Mouse (Mus musculus) neural tube, embryonic 14.5 days (tissue): Measurements from ENCODE around the gene Pcsk6. TPM values are rescaled to one million over a fixed set of nuclear protein-coding genes. Genes with fewer than 3 reads are reported as not detected.

Experiments
- ATAC-seq: fragments of 200-750 bp; cut with Nextera tagmentation; 2 replicates; pipeline ENCODE4 v1.8.0; 2017; ENCODE audit warnings: low read depth, mild to moderate bottlenecking, moderate TSS enrichment, moderate library complexity
- H3K27ac ChIP-seq: fragments of 300-500 bp; sonication (generic); 2 replicates; pipeline ENCODE4 v1.5.1; 2014; ENCODE audit warnings: low read depth, mild to moderate bottlenecking, control low read depth, low read length, moderate library complexity, mixed read lengths
- H3K27me3 ChIP-seq: fragments of 300-500 bp; sonication (generic); 2 replicates; pipeline ENCODE4 v1.6.1; 2014; ENCODE audit warnings: low read length; ENCODE audit not compliant: control insufficient read depth, insufficient read depth
- H3K36me3 ChIP-seq: fragments of 300-500 bp; sonication (generic); 2 replicates; pipeline ENCODE4 v1.6.1; 2014; ENCODE audit warnings: low read length, mixed read lengths; ENCODE audit not compliant: control insufficient read depth, insufficient read depth
- H3K4me1 ChIP-seq: fragments of 300-500 bp; sonication (generic); 2 replicates; pipeline ENCODE4 v1.6.1; 2014; ENCODE audit warnings: low read length; ENCODE audit not compliant: control insufficient read depth, insufficient read depth
- H3K4me2 ChIP-seq: fragments of 300-500 bp; sonication (generic); 2 replicates; pipeline ENCODE4 v1.6.1; 2014; ENCODE audit warnings: mild to moderate bottlenecking, low read depth, low read length, control low read depth
- H3K4me3 ChIP-seq: fragments of 300-500 bp; sonication (generic); 2 replicates; pipeline ENCODE4 v1.5.1; 2014; ENCODE audit warnings: low read depth, low read length, control low read depth, mixed read lengths
- H3K9ac ChIP-seq: fragments of 300-500 bp; sonication (generic); replicated peaks from 2 replicates; pipeline ENCODE4 v1.6.1; 2014; ENCODE audit warnings: low read depth, mild to moderate bottlenecking, control low read depth, low read length, mixed read lengths
- H3K9me3 ChIP-seq: fragments of 300-500 bp; sonication (generic); 2 replicates; pipeline ENCODE4 v1.6.1; 2016; ENCODE audit warnings: low read length; ENCODE audit not compliant: control insufficient read depth
- WGBS: fragments of 180-500 bp; shearing (Covaris S2); extraction: QIAGEN DNeasy Blood & Tissue Kit; methylation state at CpG from one replicate; pipeline ENCODE4 v1.1.7; 2014; 5-methylcytosine and 5-hydroxymethylcytosine counted together
- polyA plus RNA-seq: library from polyadenylated mRNA; unstranded; fragments of >200 nt; fragmentation: Nextera tagmentation; extraction: Ambion mirVana; gene quantifications from 2 replicates; pipeline ENCODE4 v1.2.1, GENCODE M21; 2014

Pcsk6 gene
- polyA plus RNA-seq, 1 experiment from 2014 or later: 2.6 TPM

DNA sequence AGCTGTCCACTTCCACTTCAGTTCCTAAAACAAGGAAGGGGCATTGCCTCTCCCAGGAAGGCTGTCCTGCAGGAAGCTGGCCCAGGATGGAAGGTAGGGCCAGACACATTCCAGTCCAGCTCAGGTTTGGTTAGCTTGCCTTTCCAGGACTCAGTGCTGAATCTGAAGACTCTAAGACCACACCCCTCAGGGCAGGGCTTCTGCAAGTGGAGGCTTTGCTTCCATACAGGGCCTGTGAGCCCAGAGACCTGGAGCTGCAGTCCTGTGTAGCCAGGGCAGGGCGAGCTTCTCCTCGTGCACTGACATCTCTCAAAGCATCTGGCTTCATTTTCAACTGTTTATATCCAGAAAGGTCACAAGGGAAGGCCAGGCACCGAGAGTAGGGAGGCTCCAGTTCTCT, 131.9 kb downstream of the Pcsk6 start:
- Histone ChIP-seq H3K4me2 (no peak overlapping the region), H3K27me3 (no peaks in the 10 kb centered on the region), H3K36me3 (no peaks in the 10 kb centered on the region), H3K4me3 (no peak overlapping the region), H3K9ac (no peak overlapping the region), H3K9me3 (no peaks in the 10 kb centered on the region), H3K4me1 (no peaks in the 10 kb centered on the region), H3K27ac (no peak overlapping the region)
- ATAC-seq: no peak
- 71% methylated on average over 3 of the region's 3 CpGs for WGBS

DNA sequence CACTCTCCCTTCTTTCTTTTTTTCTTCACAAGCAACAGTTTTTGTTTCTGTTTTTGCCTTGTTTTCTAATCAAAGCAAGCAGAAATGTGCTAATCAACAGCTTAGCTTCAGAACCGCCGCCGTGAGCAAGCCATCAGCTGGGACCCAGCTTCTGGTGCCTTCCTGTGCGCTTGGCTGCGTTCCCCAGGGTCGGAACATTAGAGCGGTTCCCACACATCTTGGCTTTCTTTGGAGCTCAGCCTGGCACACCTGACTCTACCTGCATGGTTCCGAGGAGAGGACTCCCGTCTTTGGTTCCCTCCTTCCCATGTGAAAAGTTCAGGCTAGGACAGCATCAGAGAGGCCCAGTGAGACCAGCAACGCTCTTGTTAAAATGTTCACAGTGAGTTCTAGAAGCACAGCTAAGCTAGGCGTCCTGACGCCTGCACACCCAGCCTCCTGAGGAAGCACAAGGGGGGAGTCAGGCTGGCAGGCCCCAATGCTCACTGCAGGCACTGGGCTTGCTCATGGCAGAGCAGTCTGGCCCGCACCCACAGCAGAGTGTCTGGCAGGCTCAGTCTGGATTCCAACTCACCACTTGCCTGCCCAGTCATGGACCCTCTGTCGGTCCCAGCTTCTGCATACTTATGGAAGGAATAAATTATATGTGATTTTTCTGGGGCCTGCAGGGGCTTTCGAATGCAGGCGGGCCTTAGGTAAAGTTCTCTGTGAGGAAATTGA, 139.7 kb downstream of the Pcsk6 start:
- no peak overlapping the region for H3K4me3 ChIP-seq
- H3K36me3 ChIP-seq: no peaks in the 10 kb centered on the region
- WGBS: 94% methylated on average over 16 of the region's 16 CpGs
- no peaks in the 10 kb centered on the region for H3K9me3 ChIP-seq
- no peaks in the 10 kb centered on the region for H3K4me1 ChIP-seq
- no peaks in the 10 kb centered on the region for H3K27me3 ChIP-seq
- H3K4me2 ChIP-seq: no peak overlapping the region
- H3K9ac ChIP-seq: no peak overlapping the region
- no peak overlapping the region for H3K27ac ChIP-seq
- ATAC-seq: no peak

DNA sequence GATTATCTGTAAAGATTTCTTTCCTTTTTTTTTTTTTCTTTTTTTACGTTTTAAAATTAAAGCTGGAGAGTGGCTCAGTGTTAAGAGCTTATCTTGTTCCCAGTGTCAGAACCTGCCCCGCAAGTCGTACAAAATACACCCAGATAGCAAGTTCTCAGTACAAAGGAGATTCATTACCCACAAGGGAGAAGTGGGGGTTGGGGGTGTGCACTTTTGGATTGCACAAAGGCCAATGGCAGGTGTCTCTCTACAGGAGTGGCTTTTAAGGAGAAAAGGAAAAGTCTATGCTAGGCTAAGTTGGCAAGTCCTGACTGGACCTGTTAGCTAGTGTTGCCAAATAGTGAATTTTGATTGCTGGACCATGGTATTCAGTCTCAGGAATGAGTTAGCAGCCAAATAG, 140.3 kb downstream of the Pcsk6 start:
- ATAC-seq: no peak
- 75% methylated on average over 3 of the region's 3 CpGs for WGBS
- Histone ChIP-seq H3K4me1 (no peaks in the 10 kb centered on the region), H3K27ac (no peak overlapping the region), H3K4me2 (no peak overlapping the region), H3K36me3 (no peaks in the 10 kb centered on the region), H3K9me3 (no peaks in the 10 kb centered on the region), H3K27me3 (no peaks in the 10 kb centered on the region), H3K4me3 (no peak overlapping the region), H3K9ac (no peak overlapping the region)

DNA sequence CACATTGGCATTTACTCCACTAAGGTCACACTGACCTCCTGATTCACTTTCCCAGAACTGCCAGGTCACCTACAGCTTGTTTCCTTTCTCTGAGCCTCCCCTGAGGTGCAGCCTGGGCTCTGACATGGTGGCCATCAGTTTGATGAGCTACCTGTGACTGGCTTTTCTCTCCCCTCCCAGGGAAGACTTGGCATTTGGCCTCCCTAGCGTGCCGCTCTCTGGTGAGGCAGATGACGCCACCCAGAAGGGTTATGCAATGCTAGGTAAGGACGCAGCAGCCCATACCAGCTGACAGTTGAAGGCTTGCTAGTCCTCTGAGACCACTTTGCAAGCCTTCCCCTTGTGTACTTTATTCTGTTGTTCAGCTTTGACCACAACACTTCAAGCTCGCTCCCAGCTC, 141.9 kb downstream of the Pcsk6 start:
- Histone ChIP-seq H3K27ac (no peak overlapping the region), H3K9me3 (no peaks in the 10 kb centered on the region), H3K4me3 (no peak overlapping the region), H3K4me2 (no peak overlapping the region), H3K27me3 (no peaks in the 10 kb centered on the region), H3K4me1 (no peaks in the 10 kb centered on the region), H3K9ac (no peak overlapping the region), H3K36me3 (no peaks in the 10 kb centered on the region)
- no peak for ATAC-seq
- whole genome bisulfite sequencing: 87% methylated on average over 5 of the region's 5 CpGs

DNA sequence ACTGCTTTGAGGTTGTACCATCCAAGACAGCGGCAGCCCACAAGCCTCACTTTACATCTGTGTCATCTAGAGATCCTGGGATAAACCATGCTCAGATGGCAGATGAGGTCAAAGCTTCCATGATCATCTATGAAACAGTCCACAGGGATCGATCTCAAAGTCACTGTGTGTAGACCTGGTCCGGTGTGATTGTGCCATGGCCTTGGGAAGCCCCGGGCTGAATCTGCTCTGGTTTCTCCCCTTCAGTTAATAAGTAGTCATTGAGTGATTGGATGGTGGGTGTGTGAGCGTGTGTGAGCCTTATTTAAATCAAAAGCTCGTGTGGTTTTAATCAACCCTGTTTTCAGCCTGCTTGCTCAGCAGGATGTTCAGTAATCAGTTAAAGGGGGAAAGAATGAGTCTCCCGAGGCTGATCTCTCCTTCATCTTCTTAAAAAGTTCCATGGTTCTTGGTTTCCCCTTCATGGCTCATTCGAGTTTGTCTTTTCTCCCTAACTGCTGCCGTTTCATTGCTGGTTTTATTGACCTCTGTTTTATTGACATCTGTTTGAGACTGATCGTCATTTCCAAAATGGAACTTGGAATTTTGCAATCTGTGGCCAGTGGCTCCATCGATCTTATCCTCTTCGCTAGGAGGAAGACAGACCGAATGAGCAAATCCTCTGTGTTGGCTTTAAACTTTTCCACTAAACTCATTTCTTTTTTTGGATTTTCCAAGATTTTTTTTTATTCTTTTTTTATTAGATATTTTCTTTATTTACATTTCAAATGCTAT, 142.5 kb downstream of the Pcsk6 start:
- no peaks in the 10 kb centered on the region for H3K36me3 ChIP-seq
- no peaks in the 10 kb centered on the region for H3K9me3 ChIP-seq
- H3K4me1 ChIP-seq: no peaks in the 10 kb centered on the region
- H3K27me3 ChIP-seq: no peaks in the 10 kb centered on the region
- no peak overlapping the region for H3K4me2 ChIP-seq
- ATAC-seq: no peak
- no peak overlapping the region for H3K4me3 ChIP-seq
- no peak overlapping the region for H3K9ac ChIP-seq
- no peak overlapping the region for H3K27ac ChIP-seq
- WGBS: 63% methylated on average over 13 of the region's 13 CpGs

GRCm38 (mm10) chr7:66005066-66005465, 143.5 kb downstream of the Pcsk6 start:
- ATAC-seq: no peak
- no peak overlapping the region for H3K4me2 ChIP-seq

GRCm38 (mm10) chr7:66008161-66008891, 146.8 kb downstream of the Pcsk6 start:
- Histone ChIP-seq H3K4me2 (no peak overlapping the region), H3K27me3 (no peaks in the 10 kb centered on the region), H3K27ac (no peak overlapping the region), H3K36me3 (no peaks in the 10 kb centered on the region), H3K9me3 (no peaks in the 10 kb centered on the region), H3K9ac (no peak overlapping the region), H3K4me3 (no peak overlapping the region), H3K4me1 (no peaks in the 10 kb centered on the region)
- WGBS: 88% methylated on average over 11 of the region's 11 CpGs
- ATAC-seq: no peak

More at GRCm38 (mm10) chr7:66005066-66005465, 143.5 kb downstream of the Pcsk6 start:
- Histone ChIP-seq H3K4me3 (no peak overlapping the region), H3K4me1 (no peaks in the 10 kb centered on the region), H3K36me3 (no peaks in the 10 kb centered on the region), H3K9ac (no peak overlapping the region), H3K9me3 (no peaks in the 10 kb centered on the region), H3K27me3 (no peaks in the 10 kb centered on the region), H3K27ac (no peak overlapping the region)
- 87% methylated on average over 10 of the region's 10 CpGs for WGBS

DNA sequence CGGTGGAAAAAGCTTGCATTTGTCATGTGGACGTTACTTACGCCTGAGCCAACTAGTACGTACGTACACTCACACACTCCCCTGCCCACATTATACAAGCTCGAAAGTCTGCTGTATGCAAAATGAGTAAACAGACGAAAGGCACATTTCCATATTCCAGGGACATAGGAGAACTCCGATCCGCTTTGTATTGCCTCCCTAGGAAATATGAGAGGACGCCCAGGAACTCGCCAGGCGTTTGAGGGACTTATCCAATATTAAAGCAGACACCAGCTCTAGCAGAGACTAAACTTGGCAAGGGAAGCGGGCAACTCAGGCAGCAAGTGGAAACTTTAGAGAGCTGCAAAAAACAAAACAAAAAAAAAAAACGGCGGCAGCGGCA, 147.3 kb downstream of the Pcsk6 start:
- Histone ChIP-seq H3K9ac (no peak overlapping the region), H3K4me1 (no peaks in the 10 kb centered on the region), H3K27me3 (no peaks in the 10 kb centered on the region), H3K27ac (no peak overlapping the region), H3K4me2 (no peak overlapping the region), H3K4me3 (no peak overlapping the region), H3K9me3 (no peaks in the 10 kb centered on the region), H3K36me3 (no peaks in the 10 kb centered on the region)
- ATAC-seq: no peak
- WGBS: 91% methylated on average over 16 of the region's 16 CpGs

GRCm38 (mm10) chr7:66010518-66010917, 149.0 kb downstream of the Pcsk6 start:
- no peak overlapping the region for H3K4me3 ChIP-seq
- H3K27ac ChIP-seq: no peak overlapping the region

More at GRCm38 (mm10) chr7:66010518-66010917, 149.0 kb downstream of the Pcsk6 start:
- no peak overlapping the region for H3K4me2 ChIP-seq
- WGBS: 82% methylated on average over 6 of the region's 6 CpGs
- no peaks in the 10 kb centered on the region for H3K9me3 ChIP-seq
- no peaks in the 10 kb centered on the region for H3K36me3 ChIP-seq
- no peaks in the 10 kb centered on the region for H3K4me1 ChIP-seq
- ATAC-seq: no peak
- no peaks in the 10 kb centered on the region for H3K27me3 ChIP-seq
- H3K9ac ChIP-seq: no peak overlapping the region
